Mouse (Mus musculus): ENCODE measurements around the gene Trim37. TPM values are rescaled to one million over a fixed set of nuclear protein-coding genes. Genes with fewer than 3 reads are reported as not detected.

The Trim37 gene
- total RNA-seq, 2 experiments from 2014 or later = 160 to 169 TPM

Small RNA genes lying within 50 kb of the gene (microRNA-seq; reads per million reads assigned to microRNA genes)
- gene Mir301 = 39.0 to 145 reads per million in 2 experiments

Other genes starting within 250 kb of the Trim37 start
- 1 to 10 TPM; 7.4 to 8.6 TPM for gene Ypel2, start 133.4 kb upstream of the Trim37 start, total RNA-seq (2021)
- gene Gdpd1, start 53.0 kb upstream of the Trim37 start, total RNA-seq (2021) = 10 to 100 TPM; 57.5 to 60.4 TPM
- 10 to 100 TPM; 14.8 to 15.7 TPM for gene Smg8, start 40.3 kb upstream of the Trim37 start, total RNA-seq (2021)
- 1 to 10 TPM; 2.0 to 2.3 TPM for gene Prr11, start 18.4 kb upstream of the Trim37 start, total RNA-seq (2021)
- gene Ska2, start 17.8 kb upstream of the Trim37 start, total RNA-seq (2021) = 10 to 100 TPM; 16.8 to 16.9 TPM
- 100 to 1,000 TPM; 251 to 257 TPM for gene Ppm1e, start 231.9 kb downstream of the Trim37 start, total RNA-seq (2021)